11 mouse cellular contexts compared by ENCODE assay signal in the genomic region with DNA sequence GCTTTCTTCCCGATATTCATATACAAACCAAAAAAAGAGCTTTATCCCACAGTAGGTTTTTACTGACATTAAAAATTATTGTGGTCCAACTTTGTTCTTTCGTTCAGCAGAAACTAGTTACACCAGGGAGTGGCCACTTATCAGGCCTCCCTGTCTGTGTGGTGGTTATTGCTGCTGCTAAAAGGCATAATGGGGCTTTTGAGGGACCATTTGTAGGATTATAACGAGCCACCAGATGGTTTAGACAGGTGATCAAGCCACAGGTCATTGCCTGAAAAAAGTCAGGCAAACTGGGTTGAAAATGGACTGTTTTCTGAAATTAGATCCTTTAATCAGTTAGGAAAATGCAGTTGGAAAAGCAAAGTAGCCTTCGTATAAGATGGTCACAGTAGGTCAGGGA.
A peak's percentile ranks its signal among the peaks of the same experiment; 100 is the strongest.
DNase-seq lines count a peak whose midpoint lies in the region.
"Had no signal": no experiment of that assay in that cellular context is flagged by ENCODE, and none has a peak within 500 bp of the region (broad histone marks: within the 10 kb centered on the region; RNA-seq: fewer than 3 reads in every experiment).

No protein-coding gene starts in this region.

- DNase-seq in cerebellum, adult 18-20 months, result peak; percentile 12 to 26
- no peak for DNase-seq in cerebellum, postnatal 10 days
- peak; percentile 48 for DNase-seq in cerebellum, adult 9-10 months
- no peak for DNase-seq in cerebellum, adult 11 months
- peak; percentile 59 for DNase-seq in heart, adult 11 months
- no peak for DNase-seq in heart, postnatal 25 days (ENCODE audit: low spot score)
- DNase-seq in kidney, postnatal 25 days, result no peak
- DNase-seq: adrenal gland, adult 2 months; adrenal gland, postnatal 10 days; adrenal gland, postnatal 25 days; forebrain, postnatal 0 days had no signal

- intact Hi-C loops in heart, postnatal 25 days (cut with DNase I), result no loop called here

Comparison
In these comparisons a context has a peak if more than half of its experiments do, and no peak if none do; other contexts are left out.
1. DNase-seq: peak in cerebellum, adult 18-20 months (2 of 2), cerebellum, adult 9-10 months (single experiment) and heart, adult 11 months (single experiment); none in cerebellum, postnatal 10 days (0 of 2), cerebellum, adult 11 months (single experiment), heart, postnatal 25 days (single experiment) and kidney, postnatal 25 days (0 of 2).